24 mouse cellular contexts compared by ENCODE assay signal in the genomic region with DNA sequence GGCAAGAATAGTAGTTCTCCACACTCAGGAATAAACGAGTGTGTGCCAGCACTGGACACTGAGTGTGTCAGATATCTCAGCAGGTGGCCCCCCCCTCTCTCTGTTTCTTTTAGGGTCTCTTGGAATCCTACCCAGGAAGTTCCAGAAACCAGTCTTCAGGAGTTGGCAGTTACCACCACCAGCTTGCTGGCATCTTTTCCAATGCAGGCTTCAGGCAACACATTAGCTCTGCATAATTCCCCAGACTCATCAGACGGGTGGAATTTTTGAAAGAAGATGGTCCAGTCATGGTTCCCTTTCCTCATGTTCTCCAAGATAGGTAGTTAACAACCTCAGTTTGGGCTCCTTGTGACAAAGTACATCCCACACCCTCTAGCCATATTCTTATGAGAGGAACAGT.
DNase-seq lines count a peak whose midpoint lies in the region; ATAC-seq and TF ChIP-seq lines count a peak whose summit lies in the region.
"Had no signal": no experiment of that assay in that cellular context is flagged by ENCODE, and none has a peak within 500 bp of the region (broad histone marks: within the 10 kb centered on the region; RNA-seq: fewer than 3 reads in every experiment).

No protein-coding gene starts in this region.

- no peak overlapping the region for H3K27ac ChIP-seq in forebrain, postnatal 0 days (ENCODE audit: low read depth, low read length)
- no peak overlapping the region for H3K27ac ChIP-seq in forebrain, embryonic 12.5 days
- H3K27ac ChIP-seq: embryonic facial prominence, embryonic 12.5 days; embryonic facial prominence, embryonic 15.5 days; forebrain, embryonic 15.5 days; heart, embryonic 15.5 days; hindbrain, embryonic 10.5 days; hindbrain, embryonic 13.5 days; intestine, embryonic 15.5 days had no signal

- H3K4me1 ChIP-seq in forebrain, postnatal 0 days (ENCODE audit: insufficient read depth), result no peaks in the 10 kb centered on the region
- H3K4me1 ChIP-seq in forebrain, embryonic 12.5 days, result no peaks in the 10 kb centered on the region
- H3K4me1 ChIP-seq: embryonic facial prominence, embryonic 12.5 days; embryonic facial prominence, embryonic 15.5 days; heart, embryonic 12.5 days; heart, embryonic 15.5 days; hindbrain, embryonic 10.5 days; hindbrain, embryonic 13.5 days; intestine, embryonic 15.5 days had no signal

- no peaks in the 10 kb centered on the region for H3K36me3 ChIP-seq in forebrain, postnatal 0 days (ENCODE audit: insufficient read depth)
- no peaks in the 10 kb centered on the region for H3K36me3 ChIP-seq in forebrain, embryonic 12.5 days (replicated peaks)
- H3K36me3 ChIP-seq: embryonic facial prominence, embryonic 12.5 days; embryonic facial prominence, embryonic 15.5 days; forebrain, embryonic 15.5 days; heart, embryonic 12.5 days; heart, embryonic 15.5 days; hindbrain, embryonic 10.5 days; hindbrain, embryonic 13.5 days; intestine, embryonic 15.5 days had no signal

- no peak; the same call in 1 of the 2 replicates for ATAC-seq in forebrain, postnatal 0 days
- ATAC-seq in forebrain, embryonic 12.5 days (ENCODE audit: low FRiP score), result no peak
- ATAC-seq: CD4-positive, CD25-positive, alpha-beta regulatory T cell, adult 4 months; forebrain, embryonic 15.5 days; hindbrain, embryonic 16.5 days; intestine, embryonic 15.5 days had no signal

- H3K4me3 ChIP-seq in forebrain, postnatal 0 days (ENCODE audit: low read depth, low read length), result no peak overlapping the region
- H3K4me3 ChIP-seq in forebrain, embryonic 12.5 days (replicated peaks), result no peak overlapping the region
- H3K4me3 ChIP-seq: embryonic facial prominence, embryonic 12.5 days; embryonic facial prominence, embryonic 15.5 days; forebrain, embryonic 15.5 days; heart, embryonic 12.5 days; heart, embryonic 15.5 days; hindbrain, embryonic 10.5 days; hindbrain, embryonic 13.5 days; intestine, embryonic 15.5 days had no signal

- DNase-seq in forebrain, postnatal 0 days, result peak; percentile 58
- peak; percentile 19 to 28 for DNase-seq in left cerebral cortex, postnatal 14 days (ENCODE audit: low spot score in 2 of 2)
- DNase-seq in left cerebral cortex, adult 8-10 months (ENCODE audit: low spot score in 2 of 2), result no peak
- peak; percentile 47 for DNase-seq in right cerebral cortex, postnatal 10 days (ENCODE audit: low spot score in 2 of 2)
- DNase-seq in right cerebral cortex, postnatal 25 days, result no peak
- DNase-seq in retina, postnatal 1 day, result no peak
- DNase-seq: adrenal gland, adult 2 months; adrenal gland, postnatal 14 days; cerebellum, adult 18-20 months; cerebellum, adult 9-10 months; gastrocnemius, postnatal 25 days; heart, postnatal 10 days; heart, postnatal 36 days had no signal

- no peaks in the 10 kb centered on the region for H3K9me3 ChIP-seq in forebrain, postnatal 0 days (ENCODE audit: low read length)
- H3K9me3 ChIP-seq in forebrain, embryonic 12.5 days, result no peaks in the 10 kb centered on the region
- H3K9me3 ChIP-seq: embryonic facial prominence, embryonic 12.5 days; embryonic facial prominence, embryonic 15.5 days; forebrain, embryonic 15.5 days; heart, embryonic 12.5 days; heart, embryonic 15.5 days; hindbrain, embryonic 10.5 days; hindbrain, embryonic 13.5 days; intestine, embryonic 15.5 days had no signal

- H3K4me2 ChIP-seq in forebrain, postnatal 0 days (ENCODE audit: low read depth), result no peak overlapping the region
- H3K4me2 ChIP-seq in forebrain, embryonic 12.5 days, result no peak overlapping the region
- H3K4me2 ChIP-seq: embryonic facial prominence, embryonic 12.5 days; embryonic facial prominence, embryonic 15.5 days; forebrain, embryonic 15.5 days; heart, embryonic 12.5 days; heart, embryonic 15.5 days; hindbrain, embryonic 13.5 days; intestine, embryonic 15.5 days had no signal

- no peak for TF ChIP-seq CTCF in forebrain, postnatal 0 days (IDR thresholded peaks at IDR 0.05; ENCODE audit: low read depth)

- no peaks in the 10 kb centered on the region for H3K27me3 ChIP-seq in forebrain, postnatal 0 days (ENCODE audit: insufficient read depth, low read length)
- no peaks in the 10 kb centered on the region for H3K27me3 ChIP-seq in forebrain, embryonic 12.5 days
- H3K27me3 ChIP-seq: embryonic facial prominence, embryonic 12.5 days; embryonic facial prominence, embryonic 15.5 days; forebrain, embryonic 15.5 days; heart, embryonic 12.5 days; heart, embryonic 15.5 days; hindbrain, embryonic 13.5 days; intestine, embryonic 15.5 days had no signal

- intact Hi-C loops in left cerebral cortex, postnatal 14 days (cut with DNase I), result no loop called here

- 50% methylated on average over 2 of the region's 2 CpGs for WGBS in forebrain, postnatal 0 days
- WGBS in forebrain, embryonic 12.5 days, result 77% methylated on average over 2 of the region's 2 CpGs

- H3K9ac ChIP-seq in forebrain, postnatal 0 days, result no peak overlapping the region
- H3K9ac ChIP-seq in forebrain, embryonic 12.5 days, result no peak overlapping the region
- H3K9ac ChIP-seq: embryonic facial prominence, embryonic 12.5 days; embryonic facial prominence, embryonic 15.5 days; forebrain, embryonic 15.5 days; heart, embryonic 12.5 days; heart, embryonic 15.5 days; hindbrain, embryonic 13.5 days; intestine, embryonic 15.5 days had no signal

Comparison
In these comparisons a context has a peak if more than half of its experiments do, and no peak if none do; other contexts are left out.
1. DNase-seq: peak in forebrain, postnatal 0 days (single experiment), left cerebral cortex, postnatal 14 days (2 of 2) and right cerebral cortex, postnatal 10 days (2 of 2); none in left cerebral cortex, adult 8-10 months (0 of 2), right cerebral cortex, postnatal 25 days (single experiment) and retina, postnatal 1 day (single experiment).